Mouse (Mus musculus) small intestine, adult 2 months (tissue): Measurements from ENCODE around the gene Gm20604. TPM values are rescaled to one million over a fixed set of nuclear protein-coding genes. Genes with fewer than 3 reads are reported as not detected.

ENCODE experiments used
- H3K27ac ChIP-seq: fragments of 200-500 bp; 2 replicates; pipeline ENCODE4 v1.5.1; 2012; ENCODE audit warnings: low read depth, low read length, control low read depth, inconsistent platforms; ENCODE audit not compliant: insufficient read depth
- H3K27me3 ChIP-seq: fragments of 200-500 bp; 2 replicates; pipeline ENCODE4 v1.6.1; 2012; ENCODE audit warnings: mild to moderate bottlenecking, moderate library complexity, low read length, inconsistent platforms; ENCODE audit not compliant: control insufficient read depth, insufficient read depth
- H3K36me3 ChIP-seq: fragments of 200-500 bp; 2 replicates; pipeline ENCODE4 v1.6.1; 2012; ENCODE audit warnings: mild to moderate bottlenecking, low read length, control low read depth, inconsistent platforms; ENCODE audit not compliant: control insufficient read depth, insufficient read depth
- H3K4me1 ChIP-seq: fragments of 200-500 bp; 2 replicates; pipeline ENCODE4 v1.6.1; 2012; ENCODE audit warnings: low read length, inconsistent platforms, mixed read lengths; ENCODE audit not compliant: control insufficient read depth, insufficient read depth, insufficient read length
- H3K4me3 ChIP-seq: fragments of 200-500 bp; 2 replicates; pipeline ENCODE4 v1.5.1; 2012; ENCODE audit warnings: low read depth, mild to moderate bottlenecking, control low read depth, inconsistent platforms, low read length, moderate library complexity
- CTCF ChIP-seq: fragments of 200-500 bp; IDR thresholded peaks from 2 replicates; pipeline ENCODE4 v1.5.1; 2012; ENCODE audit warnings: low read depth, mild to moderate bottlenecking, control low read depth, inconsistent platforms, low read length, moderate library complexity, mixed read lengths; ENCODE audit not compliant: insufficient replicate concordance, insufficient read length; ENCODE audit errors: extremely low read depth
- POLR2A ChIP-seq: fragments of 200-500 bp; IDR thresholded peaks from 2 replicates; pipeline ENCODE4 v1.6.1; 2012; ENCODE audit warnings: low read depth, mild to moderate bottlenecking, control low read depth, inconsistent platforms, low read length, moderate library complexity
- WGBS: fragments of 180-500 bp; shearing (Covaris S2); methylation state at CpG from one replicate; pipeline ENCODE4 v1.1.7; 2018; 5-methylcytosine and 5-hydroxymethylcytosine counted together
- polyA plus RNA-seq: library from polyadenylated mRNA; depleted of rRNA; stranded (reverse); fragments of >200 nt; gene quantifications from 2 replicates; pipeline ENCODE4 v1.2.3, GENCODE M21; 2012

The Gm20604 gene
- polyA plus RNA-seq, 1 experiment = 0.84 TPM

DNA sequence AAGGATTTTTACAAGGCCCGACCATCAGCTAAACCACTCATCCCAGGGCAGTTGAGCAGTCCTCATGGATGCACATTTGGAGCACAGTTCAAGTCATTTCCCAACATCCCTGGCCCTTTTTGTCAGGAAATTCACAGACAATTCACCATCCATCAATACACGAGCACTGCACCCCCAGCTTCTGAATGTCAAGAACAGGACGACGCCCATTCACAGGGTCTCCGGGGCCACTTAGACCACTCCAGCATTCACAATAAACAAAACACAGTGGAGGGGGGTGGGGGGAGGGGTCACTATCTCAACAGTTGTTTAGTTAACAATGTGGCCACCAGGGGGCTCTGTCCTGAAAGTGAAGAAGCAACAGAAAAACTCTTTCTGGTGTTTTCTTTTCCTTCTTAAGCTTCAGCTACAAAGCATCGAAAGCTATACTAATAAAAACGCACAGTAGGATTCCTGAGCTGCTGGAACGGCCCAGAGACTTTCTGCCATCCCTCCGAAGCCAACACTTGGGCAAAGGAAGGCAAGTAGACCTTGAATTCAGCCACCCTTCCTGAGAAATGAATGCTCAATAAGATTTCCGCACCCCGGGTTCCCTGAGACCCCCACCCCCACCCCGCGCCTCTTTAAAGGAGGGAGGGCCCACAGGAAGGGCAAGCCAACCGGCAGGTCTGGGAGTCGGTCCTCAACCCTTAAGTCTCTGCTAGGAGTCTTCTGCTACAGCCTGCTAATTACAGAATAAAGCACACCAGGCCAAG lies 55.9 kb downstream of the Gm20604 start:
- TF ChIP-seq POLR2A = no peak; the same call in 1 of the 2 replicates
- TF ChIP-seq CTCF = peak; percentile 53; the same call in 1 of the 2 replicates
- WGBS = 5% methylated on average over 15 of the region's 15 CpGs
- H3K36me3 ChIP-seq = no peaks in the 10 kb centered on the region
- peak overlapping the region; percentile 85 for H3K27ac ChIP-seq
- no peaks in the 10 kb centered on the region for H3K27me3 ChIP-seq
- H3K4me1 ChIP-seq = peaks cover 56% of the 10 kb centered on the region
- peak overlapping the region; percentile 96 for H3K4me3 ChIP-seq

DNA sequence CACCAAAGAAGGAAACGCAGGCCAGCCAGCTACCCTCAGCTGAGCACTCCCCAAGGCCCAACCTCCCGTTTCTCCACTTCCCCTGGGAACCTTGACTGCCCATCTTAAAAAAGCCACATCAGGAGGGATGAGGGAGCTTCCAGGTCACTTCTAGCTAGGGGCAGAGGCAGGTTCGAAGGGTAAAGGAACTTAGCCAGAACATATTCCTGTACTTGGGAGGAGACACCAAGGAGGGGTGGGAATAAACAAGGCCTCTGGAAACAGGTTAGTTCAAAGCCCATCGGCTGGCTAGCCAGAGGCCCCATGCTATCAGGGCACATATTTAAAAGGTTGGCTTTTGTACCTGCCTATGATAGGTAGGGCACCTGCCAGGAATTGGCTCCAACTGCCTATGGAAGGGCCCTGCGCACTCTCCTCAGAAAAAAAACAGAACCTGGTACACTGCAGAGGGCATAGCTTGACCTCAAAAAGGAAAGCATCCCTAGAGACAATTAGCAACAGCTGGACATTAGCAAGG lies 56.7 kb downstream of the Gm20604 start:
- no peaks in the 10 kb centered on the region for H3K27me3 ChIP-seq
- H3K27ac ChIP-seq = peak overlapping the region; percentile 85
- TF ChIP-seq CTCF = no peak
- TF ChIP-seq POLR2A = no peak
- 28% methylated on average over 5 of the region's 5 CpGs for WGBS
- peaks cover 57% of the 10 kb centered on the region for H3K4me1 ChIP-seq
- no peaks in the 10 kb centered on the region for H3K36me3 ChIP-seq
- H3K4me3 ChIP-seq = peak overlapping the region; percentile 96

DNA sequence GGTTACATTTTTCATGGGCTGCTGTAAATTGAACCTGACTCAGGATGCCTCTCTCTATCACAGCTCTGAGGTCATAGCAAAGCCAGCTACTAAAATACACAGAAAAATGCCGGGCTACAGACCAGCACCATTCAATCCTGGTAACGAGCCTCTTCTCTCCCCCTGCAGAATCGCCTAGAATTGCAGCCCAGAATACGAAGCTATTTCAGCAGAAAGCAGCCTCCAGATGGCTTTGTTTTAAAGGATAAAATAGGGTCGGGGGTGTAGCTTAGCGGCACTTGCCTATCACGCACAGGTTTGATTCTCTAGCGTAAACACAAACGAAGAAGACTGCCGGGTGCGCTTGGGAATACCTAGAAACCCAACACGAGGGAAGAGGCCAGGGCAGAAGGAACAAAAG lies 58.0 kb downstream of the Gm20604 start:
- Histone ChIP-seq H3K27ac (peak overlapping the region; percentile 59), H3K4me3 (no peak overlapping the region), H3K4me1 (peaks cover 61% of the 10 kb centered on the region), H3K36me3 (no peaks in the 10 kb centered on the region), H3K27me3 (no peaks in the 10 kb centered on the region)
- WGBS = 81% methylated on average over 12 of the region's 12 CpGs
- TF ChIP-seq POLR2A (no peak), CTCF (no peak)

DNA sequence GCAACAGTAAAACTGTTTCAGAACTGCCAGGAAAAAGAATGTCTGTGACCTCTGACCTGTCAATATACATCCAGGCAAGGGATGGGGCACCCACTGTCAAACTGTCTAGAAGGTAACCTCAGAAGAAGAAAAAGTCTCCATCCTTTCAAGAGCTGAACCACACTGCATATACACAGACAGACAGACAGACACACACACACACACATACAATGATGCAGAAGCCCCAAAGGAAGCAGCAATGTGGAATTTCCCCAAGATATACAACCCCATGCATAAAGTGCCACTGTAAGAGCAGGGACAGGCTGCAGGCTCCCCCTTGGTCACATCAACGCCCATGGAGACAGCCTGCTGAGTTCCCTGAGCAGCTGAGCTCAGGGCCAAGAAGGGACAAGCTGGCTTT lies 59.3 kb downstream of the Gm20604 start:
- peaks cover 69% of the 10 kb centered on the region for H3K4me1 ChIP-seq
- H3K36me3 ChIP-seq = no peaks in the 10 kb centered on the region
- WGBS = 58% methylated on average over 1 of the region's 1 CpGs
- TF ChIP-seq POLR2A = no peak
- TF ChIP-seq CTCF = no peak
- no peaks in the 10 kb centered on the region for H3K27me3 ChIP-seq
- H3K27ac ChIP-seq = peak overlapping the region; percentile 68
- no peak overlapping the region; the same call in 1 of the 2 replicates for H3K4me3 ChIP-seq

DNA sequence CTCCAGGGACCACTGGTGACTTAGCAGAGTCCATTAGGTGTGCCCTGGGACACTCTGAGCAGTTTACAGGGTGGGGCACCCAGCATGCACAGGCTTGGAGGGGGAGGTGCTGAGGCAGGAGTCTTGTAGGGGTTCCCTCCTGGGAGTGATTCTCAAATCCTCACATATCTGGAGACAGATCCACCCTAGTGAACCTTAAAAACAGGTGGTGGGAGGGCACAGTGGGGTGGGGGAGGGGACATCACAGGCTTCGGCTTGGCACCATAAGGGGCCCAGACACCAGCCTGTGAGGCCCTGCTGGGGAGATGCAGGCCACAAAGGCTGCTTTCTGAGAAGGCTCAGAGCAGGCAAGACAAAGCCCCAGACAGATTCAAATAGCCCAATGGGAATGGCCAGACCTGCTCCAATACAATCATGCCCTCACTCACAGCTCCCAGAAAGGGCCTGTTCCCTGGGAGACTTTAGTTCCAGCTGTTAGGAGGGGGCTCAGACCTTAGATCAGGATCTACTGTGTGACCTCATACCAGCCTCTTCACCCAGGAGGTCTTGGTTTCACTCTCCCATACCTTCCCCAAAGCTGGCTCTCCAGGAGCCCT lies 60.3 kb downstream of the Gm20604 start:
- H3K4me3 ChIP-seq = no peak overlapping the region
- no peak for TF ChIP-seq CTCF
- no peak for TF ChIP-seq POLR2A
- peaks cover 72% of the 10 kb centered on the region for H3K4me1 ChIP-seq
- H3K27me3 ChIP-seq = no peaks in the 10 kb centered on the region
- peak overlapping the region; percentile 73 for H3K27ac ChIP-seq
- 42% methylated on average over 1 of the region's 1 CpGs for WGBS
- H3K36me3 ChIP-seq = peaks cover 5% of the 10 kb centered on the region

DNA sequence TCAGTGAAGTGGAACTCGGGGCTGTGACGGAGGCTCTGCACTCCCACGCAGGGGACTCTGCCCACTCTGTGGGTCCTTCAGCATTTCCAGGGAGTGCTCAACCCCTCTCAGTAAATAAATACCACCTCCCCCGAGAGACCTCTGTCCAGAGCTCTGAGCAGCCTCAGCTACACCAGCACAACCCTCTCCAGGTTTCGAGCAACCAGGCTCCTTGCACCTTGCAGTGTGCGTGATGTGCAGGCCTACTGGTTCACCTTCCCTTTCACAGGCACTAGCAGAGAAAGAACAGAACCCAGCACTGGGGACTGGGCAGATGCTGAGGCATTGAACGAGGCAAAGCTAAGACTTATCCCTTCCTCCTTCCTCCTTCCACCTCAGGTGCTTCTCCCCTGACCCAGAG lies 61.1 kb downstream of the Gm20604 start:
- WGBS = 74% methylated on average over 7 of the region's 7 CpGs
- Histone ChIP-seq H3K36me3 (peaks cover 5% of the 10 kb centered on the region), H3K4me1 (peaks cover 78% of the 10 kb centered on the region), H3K27ac (peak overlapping the region; percentile 73), H3K27me3 (no peaks in the 10 kb centered on the region), H3K4me3 (peak overlapping the region; percentile 13; the same call in 1 of the 2 replicates)
- TF ChIP-seq CTCF = no peak
- no peak for TF ChIP-seq POLR2A

DNA sequence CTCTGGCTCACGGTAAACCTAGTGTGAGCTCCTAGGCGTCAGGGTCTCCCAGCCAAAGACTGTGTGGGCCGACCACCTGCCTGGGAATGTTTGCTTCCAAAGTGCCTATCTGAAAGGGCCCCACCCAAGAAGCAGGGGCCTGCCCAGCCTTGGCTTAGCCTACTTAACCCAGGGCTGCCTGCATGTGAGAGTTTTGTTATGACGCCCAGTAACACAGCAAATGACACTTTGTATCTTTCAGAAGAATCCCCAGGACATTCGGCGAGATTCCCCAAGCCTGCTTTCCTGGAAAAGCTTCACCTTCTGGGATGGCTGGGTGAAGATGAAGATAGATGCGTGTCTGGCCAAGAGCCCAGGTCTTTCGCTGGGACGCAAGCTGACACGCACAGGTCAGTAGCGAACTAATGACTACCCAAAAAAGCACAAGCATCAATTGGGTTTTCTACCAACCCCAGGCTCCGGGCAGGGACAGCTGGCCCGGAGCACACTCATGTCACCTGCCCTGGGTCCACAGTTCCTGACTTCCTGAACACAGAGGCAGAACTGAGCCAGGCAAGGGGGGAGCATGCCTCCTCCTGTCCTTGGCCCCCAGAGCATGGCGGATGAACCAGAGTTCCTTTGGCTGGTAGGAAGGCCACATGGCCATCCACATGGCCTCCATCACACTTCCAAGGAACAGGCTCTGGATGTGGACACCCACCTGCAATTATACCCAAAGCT lies 61.7 kb downstream of the Gm20604 start:
- peaks cover 79% of the 10 kb centered on the region for H3K4me1 ChIP-seq
- H3K27ac ChIP-seq = peak overlapping the region; percentile 24
- TF ChIP-seq CTCF (no peak), POLR2A (no peak)
- H3K27me3 ChIP-seq = no peaks in the 10 kb centered on the region
- 54% methylated on average over 14 of the region's 14 CpGs for WGBS
- H3K36me3 ChIP-seq = peaks cover 5% of the 10 kb centered on the region
- peak overlapping the region; percentile 13 for H3K4me3 ChIP-seq
